Mouse (Mus musculus) lung, postnatal 10 days (tissue): ENCODE results near the gene Hspa1b.
A peak's percentile ranks its signal among the peaks of the same experiment; 100 is the strongest.
"Not testable (repeated sequence)": the region's sequence is repeated elsewhere in the genome, so short reads cannot be mapped to it uniquely, and the experiment has no call there.

Source experiments
- DNase-seq: peaks from one replicate; pipeline ENCODE4 v3.0.0; 2021

Hspa1b gene

GRCm38 (mm10) chr17:34959130-34959778 lies at the start of gene Hspa1b:
TSS of gene Hspa1b (minus strand) at chr17:34959238.
- DNase-seq, result peak; percentile 90

- no peak for DNase-seq
Observed at GRCm38 (mm10) chr17:35007387-35007991, 48.5 kb upstream of the Hspa1b start.

- not testable (repeated sequence) for DNase-seq
Observed at GRCm38 (mm10) chr17:35005902-35006301, 46.9 kb upstream of the Hspa1b start.

- no peak for DNase-seq
Observed at GRCm38 (mm10) chr17:35005158-35005557, 46.1 kb upstream of the Hspa1b start.

DNA sequence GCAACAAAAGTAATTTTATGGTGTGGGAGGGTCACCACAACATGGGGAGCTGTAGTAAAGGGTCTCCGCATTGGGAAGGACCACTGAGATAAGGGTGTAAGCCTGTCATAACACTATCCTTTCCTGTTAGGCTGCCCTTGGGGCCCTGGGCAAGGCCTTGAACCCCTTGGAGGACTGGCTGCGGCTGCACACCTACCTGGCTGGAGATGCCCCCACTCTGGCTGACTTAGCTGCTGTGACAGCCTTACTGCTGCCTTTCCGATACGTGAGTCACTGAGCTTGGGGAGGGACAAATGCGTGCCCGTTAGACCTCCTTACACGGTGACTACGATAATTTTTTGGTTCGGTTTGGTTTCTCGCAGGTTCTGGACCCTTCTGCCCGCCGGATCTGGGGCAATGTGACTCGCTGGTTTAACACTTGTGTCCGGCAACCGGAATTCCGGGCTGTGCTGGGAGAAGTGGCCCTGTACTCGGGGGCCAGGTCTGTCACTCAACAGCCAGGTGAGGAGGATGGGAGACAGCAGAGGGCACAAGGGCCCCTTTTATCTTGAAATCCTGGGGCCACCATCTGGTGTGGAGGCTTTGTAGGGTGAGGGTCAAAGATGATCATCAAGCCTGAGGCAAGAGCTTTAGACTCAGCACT lies 45.2 kb upstream of the Hspa1b start:
- no peak for DNase-seq

DNA sequence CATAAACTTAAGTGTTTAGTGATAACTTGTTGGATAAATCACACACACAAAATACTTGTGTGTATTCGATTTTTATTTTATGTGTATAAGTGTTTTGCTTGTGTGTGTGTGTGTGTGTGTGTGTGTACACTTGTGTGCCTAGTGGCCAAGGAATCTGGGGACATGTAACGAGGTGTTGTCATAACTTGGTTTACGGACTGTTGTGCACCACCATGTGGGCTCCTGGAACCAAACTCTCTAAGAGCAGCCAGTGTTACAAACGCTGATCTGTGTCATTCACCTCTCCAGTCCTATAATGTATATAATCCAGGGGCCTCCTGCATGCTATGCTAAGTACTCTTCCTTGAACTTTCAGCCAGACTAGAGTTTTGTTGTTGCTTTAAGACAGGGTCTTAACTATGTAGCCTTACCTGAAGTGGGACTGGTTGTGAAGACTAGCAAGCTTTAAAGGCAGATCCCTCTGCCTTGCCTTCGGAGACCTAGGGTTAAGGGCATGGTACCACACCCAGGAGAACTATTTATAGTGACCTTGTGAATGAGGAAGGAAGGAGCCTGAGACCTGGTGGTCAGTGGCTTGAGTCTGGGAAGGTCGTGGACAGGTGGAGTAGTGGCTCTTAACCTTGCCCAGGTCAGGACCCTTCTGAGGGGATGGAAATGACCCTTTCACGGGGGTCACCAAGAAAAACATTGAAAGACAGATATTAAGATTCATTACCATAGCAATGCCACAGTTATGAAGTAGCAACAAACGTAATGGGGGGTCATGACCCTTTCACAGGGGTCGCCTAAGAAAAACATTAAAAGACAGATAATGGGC lies 44.2 kb upstream of the Hspa1b start:
- DNase-seq, result no peak

DNA sequence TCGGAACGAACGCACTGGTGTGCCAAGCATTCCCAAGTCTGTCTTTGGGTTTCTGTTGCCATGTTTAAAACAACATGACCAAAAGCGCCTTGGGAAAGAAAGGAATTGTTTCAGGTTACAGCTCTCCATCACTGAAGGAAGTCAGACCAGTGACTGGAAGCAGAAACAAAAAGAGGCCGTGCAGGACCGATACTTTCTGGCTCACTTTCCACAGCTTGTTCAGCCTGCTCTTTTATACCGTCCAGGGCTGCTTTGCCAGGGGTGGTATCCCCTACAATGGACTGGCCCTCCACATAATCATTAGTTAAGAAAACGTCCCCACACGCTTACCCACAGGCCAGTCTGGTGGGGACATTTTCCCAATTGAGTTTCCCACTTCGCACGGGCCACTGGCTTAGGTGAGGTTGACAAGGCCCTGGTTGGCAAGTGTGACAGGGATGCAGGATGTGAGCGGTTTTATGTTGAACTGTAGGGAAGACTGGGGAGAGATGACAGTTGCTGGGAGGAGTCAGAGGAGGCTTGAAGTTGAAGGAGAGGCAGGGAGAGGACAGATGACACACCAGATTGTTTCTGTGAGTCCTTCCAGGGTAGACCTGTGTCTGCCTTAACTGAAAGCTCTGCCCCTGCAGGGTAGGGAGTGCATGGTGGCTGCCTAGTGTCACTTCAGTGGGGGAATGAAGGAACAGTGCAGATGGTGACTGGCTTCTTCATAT lies 43.3 kb upstream of the Hspa1b start:
- no peak for DNase-seq

DNA sequence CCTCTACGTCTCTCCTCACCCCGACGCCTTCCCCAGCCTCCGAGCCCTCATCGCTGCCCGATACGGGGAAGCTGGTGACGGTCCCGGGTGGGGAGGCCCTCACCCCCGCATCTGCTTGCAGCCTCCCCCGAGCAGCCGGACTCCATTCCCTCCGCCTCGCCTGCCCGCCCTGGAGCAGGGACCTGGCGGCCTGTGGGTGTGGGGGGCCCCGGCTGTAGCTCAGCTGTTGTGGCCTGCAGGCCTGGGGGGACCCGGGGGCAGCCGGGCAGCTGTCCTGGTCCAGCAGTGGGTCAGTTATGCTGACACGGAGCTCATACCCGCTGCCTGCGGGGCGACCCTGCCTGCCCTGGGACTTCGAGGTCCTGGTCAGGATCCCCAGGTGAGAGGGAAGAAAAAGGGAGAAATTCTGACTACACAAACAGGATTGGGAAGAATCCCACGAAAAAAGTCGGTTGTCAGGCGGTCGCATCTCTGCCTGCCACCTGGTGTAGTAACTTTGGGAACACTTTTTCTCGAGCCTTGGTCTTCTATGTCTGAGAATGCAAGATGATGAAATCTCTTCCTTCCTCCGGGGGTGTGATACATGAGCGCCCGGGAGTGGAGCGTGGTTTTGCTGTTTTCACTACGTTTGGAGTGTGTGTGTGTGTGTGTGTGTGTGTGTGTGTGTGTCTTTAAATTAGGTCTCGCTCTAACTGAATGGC lies 42.6 kb upstream of the Hspa1b start:
- DNase-seq, result peak; percentile 58

DNA sequence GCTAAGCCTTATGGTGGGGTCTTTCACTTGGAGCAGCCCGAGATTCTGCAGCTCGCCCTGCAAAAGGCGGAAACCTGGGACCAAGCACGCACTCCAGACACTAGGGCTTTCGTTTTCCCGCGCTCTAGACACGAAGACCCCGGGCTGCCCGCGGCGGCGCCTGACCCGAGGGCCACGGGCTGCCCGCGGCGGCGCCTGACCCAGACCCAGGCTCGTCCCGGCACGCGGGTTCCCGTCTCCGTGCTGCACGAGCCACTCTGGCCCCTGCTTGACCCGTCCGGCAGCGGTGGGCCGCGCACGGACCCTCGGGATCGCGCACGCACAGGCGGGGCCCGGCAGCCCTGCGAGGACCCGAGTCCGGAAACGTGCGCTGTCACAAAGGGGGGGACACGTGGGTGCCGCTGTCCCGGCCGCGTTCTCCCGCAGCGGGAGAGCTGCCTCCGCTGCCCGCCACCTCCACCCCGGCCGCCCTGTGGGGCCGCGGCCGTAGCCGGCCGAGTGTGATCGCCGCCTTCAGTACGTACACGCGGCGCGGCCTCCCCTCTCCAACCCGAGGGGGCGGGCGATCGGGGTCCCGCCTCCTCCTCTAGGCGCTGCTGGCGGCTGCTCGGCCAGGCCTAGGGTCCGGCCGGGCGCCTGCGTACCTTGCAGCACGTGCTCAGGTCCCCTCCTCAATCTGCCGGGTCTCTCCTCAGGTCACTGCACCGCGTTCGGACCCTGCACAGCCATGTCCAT lies 41.8 kb upstream of the Hspa1b start, which contains the start of gene Vars:
Gene Vars (plus strand): TSS at position 271 of the 735 bp plus-strand sequence.
- DNase-seq, result peak; percentile 91

DNA sequence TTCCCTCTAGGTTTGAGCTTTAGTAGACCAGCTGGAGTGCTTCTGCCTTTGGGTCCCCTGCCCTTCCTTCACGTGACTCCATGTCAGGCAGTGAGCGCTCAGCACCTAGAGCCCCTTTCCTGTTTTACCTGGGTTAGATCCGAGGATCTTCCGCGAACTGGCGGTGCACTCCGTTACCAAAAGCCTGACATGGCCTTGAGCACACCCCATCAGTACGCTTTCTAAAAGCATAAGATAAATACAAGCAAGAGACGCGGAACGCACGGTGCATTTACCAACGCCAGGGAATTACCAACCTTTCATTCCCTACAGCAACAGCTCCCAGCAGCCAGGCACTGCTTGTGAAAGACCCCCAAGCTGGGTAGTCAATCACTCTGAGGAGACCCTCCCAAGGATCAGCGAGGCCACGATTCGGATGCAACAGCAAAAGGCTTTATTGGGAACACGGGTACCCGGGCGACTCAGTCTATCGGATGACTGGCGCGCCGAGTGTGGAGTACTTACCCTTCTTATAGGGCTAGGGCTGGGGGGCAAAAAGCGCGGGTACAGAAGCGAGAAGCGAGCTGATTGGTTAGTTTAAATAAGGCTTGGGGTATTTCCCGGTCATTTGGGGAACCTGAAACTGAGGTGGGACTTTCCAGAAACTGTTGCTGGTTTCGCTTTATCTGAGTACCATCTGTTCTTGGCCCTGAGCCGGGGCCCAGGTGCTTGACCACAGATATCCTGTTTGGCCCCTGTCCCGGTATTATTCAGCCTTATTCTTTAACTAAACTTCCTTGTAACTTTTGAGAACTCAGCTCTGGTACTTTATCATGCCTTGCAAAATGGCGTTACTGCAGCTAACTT lies 41.1 kb upstream of the Hspa1b start:
- not testable (repeated sequence) for DNase-seq

DNA sequence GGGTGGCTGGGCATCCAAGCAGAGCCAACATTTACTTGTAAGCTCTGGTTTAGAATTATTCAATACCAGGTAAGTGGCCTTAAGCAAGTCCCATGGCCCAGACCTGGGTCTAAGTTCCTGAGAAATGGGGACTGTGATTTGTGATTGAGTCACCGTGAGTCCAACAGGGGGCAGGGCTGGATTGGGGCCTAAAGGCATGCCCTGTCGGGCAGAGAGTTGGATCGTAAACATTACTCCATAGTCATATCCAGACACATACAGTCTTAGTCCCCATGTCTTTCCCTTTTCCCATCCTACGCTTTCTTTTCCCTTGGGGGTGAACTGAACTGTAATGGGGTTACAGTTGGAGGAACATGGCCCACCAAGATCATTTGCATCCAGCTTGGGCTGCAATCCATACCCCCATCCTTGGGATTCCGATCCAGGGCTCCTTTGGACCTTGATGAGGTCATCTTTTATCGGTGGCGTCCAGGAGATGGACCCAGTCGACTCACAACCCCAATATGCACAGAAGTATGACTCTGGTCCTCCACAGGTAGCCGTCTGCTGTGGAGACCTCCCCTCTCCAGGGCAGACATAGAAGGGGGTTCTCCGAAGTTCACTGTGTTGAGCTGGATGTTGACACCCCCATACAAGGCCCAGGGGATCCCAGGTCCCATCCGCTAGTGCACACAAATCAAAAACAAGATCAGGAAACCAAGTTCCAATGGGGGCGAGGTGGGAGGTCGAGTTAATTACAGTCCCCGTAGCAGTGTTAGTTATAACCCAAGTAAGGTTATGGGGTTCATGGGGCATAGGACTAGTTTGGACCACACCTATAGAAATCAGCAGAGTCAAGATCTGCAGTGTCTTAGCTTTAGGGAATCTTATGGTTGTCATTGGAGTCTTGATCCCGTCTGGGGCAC lies 39.7 kb upstream of the Hspa1b start:
- no peak for DNase-seq

DNA sequence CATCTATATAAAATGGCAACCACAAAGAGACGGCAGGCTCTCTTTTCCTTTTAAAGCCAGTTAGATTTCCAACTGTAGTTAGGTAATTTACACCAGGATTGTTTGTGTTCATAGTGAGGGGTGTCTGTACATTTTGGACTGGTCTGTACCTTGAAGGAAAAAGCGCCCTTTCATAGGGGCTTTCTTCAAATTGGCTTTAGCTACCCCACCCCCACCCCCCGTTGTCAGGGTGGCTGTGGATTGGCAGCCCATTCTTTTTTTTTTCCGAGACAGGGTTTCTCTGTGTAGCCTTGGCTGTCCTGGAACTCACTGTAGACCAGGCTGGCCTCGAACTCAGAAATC lies 38.1 kb upstream of the Hspa1b start:
- no peak for DNase-seq

- DNase-seq, result no peak
Observed at GRCm38 (mm10) chr17:34996411-34997141, 37.5 kb upstream of the Hspa1b start.

- not testable (repeated sequence) for DNase-seq
Observed at GRCm38 (mm10) chr17:34995927-34996326, 36.9 kb upstream of the Hspa1b start.

- DNase-seq, result not testable (repeated sequence)
Observed at GRCm38 (mm10) chr17:34995192-34995591, 36.2 kb upstream of the Hspa1b start.

DNA sequence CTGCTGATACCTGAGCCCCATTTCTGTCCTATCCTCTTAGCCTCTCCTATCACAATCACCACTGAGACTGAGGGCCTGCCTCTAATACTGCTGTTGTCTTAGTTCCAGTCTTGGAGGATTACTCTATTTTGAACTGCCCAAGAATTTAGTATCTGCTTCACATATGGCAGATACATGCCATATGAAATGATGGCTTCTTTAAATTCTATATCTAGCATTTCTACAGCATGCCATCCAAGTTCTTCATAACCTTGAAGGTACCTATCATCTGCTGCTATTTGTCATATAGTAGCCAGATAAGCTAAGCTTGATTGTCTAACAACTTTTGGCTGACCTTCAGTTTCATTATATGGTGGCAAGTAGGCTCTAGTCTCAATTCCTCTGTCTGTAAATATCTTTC lies 35.7 kb upstream of the Hspa1b start:
- no peak for DNase-seq

GRCm38 (mm10) chr17:34984218-34984617 lies 25.2 kb upstream of the Hspa1b start:
- DNase-seq, result peak; percentile 41

DNA sequence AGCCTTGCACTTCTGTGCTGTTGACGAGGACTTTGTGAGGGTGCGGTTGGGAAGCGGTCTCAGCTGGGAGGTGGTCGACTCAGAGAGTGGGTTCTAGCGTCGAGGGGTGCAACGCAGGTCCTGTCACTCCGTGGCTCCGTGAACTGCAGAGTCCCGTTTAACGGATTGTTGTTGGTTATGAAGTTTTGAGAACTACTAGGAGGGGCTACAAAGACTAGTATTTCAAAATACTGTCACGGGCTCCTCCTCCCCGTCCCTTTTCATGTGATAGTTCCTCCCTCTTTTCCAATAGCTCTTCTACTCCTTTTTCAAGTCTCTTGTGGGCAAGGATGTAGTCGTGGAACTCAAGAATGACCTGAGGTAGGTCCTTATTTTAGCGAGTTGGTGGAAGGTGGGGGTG lies 23.3 kb upstream of the Hspa1b start:
- no peak for DNase-seq
